Mouse (Mus musculus) 3T3-L1 (cell line): ENCODE data around the gene Nsdhl.

ENCODE experiments used
- DNase-seq: peaks from one replicate; pipeline ENCODE4 v3.0.0-alpha.2; 2015; ENCODE audit warnings: low read depth, low spot score

Nsdhl gene

DNA sequence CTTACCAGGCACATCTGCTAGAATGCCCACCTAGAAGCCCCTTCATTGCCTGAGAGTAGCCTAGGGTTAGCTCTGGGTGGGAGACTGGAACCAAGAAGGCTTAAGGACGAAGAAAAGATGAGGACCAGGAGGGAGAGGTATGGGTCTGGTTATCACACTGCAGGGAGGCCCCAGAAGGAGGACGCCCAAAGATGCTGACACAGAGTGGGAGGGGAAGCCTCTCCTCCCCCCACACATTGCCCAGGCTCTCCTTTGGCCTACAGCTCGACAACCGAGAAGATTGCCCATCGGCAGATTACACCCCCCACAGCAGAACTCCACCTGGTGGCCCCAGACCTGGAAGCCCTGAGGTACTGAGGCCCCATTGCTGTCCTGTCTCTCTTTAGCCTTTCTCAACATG lies 84.8 kb downstream of the Nsdhl start:
- DNase-seq, result no peak

DNA sequence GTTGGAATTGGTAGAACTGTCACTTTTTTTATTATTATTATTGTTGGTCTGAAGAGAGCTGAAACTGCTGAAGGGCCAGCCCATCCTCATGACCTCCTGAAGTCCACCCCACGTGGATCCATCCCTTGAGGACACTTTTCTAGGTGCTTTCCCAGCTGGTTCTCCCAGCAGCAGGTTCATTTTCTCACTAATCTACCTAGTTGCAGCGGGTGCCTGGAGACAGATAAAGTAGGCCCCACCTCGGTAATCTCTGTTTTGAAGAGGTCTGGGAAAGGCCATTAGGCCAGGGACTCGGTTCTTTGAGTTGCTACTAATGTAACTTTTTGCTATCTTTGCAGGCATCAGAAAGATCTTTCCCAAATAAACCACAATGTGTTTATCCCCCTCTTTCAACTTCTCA lies 87.3 kb downstream of the Nsdhl start:
- DNase-seq, result no peak

DNA sequence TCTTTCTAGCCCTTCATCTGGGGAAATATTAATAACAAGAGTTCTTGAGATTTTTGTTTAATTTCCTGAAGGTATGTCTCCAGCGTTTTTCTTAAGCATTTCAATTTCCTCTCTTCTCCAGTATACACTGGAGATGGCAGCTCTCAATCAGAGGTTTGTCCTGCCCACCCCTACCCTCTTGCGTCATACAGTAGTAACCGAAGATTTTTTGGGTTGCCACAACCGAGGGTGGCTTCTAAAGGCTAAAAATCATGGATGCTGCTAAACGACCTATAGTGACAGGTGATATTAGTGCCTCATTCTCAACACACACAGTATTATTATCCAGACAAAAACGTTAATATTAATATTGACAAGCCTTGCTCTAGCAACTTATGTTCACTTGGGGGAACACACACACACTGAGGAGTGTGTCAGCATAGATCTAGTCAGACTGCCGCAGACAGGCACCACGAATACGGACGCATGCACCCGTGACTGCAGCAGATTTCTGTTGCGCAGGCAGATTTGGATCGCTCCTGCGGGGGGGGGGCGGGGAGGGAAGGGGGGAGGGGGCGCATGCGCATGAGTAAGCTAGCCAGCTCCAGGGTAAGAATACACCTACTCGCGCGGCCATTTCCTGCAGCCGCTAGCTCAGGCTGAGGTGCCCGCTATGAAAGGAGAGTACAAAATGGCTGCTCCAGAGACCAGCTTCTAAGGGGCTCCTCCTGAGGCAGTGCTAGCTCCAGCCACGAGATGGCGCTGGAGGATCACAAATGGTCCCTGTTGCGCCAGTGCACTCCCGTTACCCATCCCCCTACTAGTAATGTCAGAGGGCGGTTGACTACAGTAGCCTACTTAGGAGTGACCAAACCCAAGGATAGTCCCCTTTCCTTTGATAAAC lies 89.5 kb downstream of the Nsdhl start:
- peak; percentile 95 for DNase-seq
